Mouse (Mus musculus) CH12.LX (cell line): ENCODE measurements around the gene Creb3l1. TPM values are rescaled to one million over a fixed set of nuclear protein-coding genes. Genes with fewer than 3 reads are reported as not detected.

Source experiments
- DNase-seq: peaks from one replicate; pipeline ENCODE4 v3.0.0-alpha.2; 2013; ENCODE audit errors: extremely low read depth
- H3K27ac ChIP-seq: 2 replicates; pipeline ENCODE4 v1.5.1; 2012; ENCODE audit warnings: low read depth, mild to moderate bottlenecking, control low read depth, moderate library complexity; ENCODE audit not compliant: insufficient read depth
- H3K27me3 ChIP-seq: replicated peaks from 2 replicates; pipeline ENCODE3; 2012; ENCODE audit warnings: inconsistent platforms
- H3K36me3 ChIP-seq, 2 experiments: replicated peaks in 1 of 2; 2 replicates each; pipeline versions ENCODE3 to v1.6.1; 2012; ENCODE audit warnings: inconsistent platforms in 1 of 2, low read length in 1 of 2, mild to moderate bottlenecking in 1 of 2, mixed read lengths in 1 of 2, moderate library complexity in 1 of 2; ENCODE audit not compliant: control insufficient read depth in 1 of 2, insufficient read depth in 1 of 2
- H3K4me1 ChIP-seq, 2 experiments: 2 replicates each; pipeline ENCODE4 v1.6.1; 2012; ENCODE audit warnings: inconsistent platforms in 1 of 2, moderate library complexity in 1 of 2; ENCODE audit not compliant: insufficient read depth in 2 of 2, control insufficient read depth in 1 of 2
- H3K4me2 ChIP-seq: 2 replicates; pipeline ENCODE4 v1.6.1; 2012; ENCODE audit warnings: low read depth, mild to moderate bottlenecking, control low read depth; ENCODE audit not compliant: poor library complexity, insufficient read depth, severe bottlenecking
- H3K4me3 ChIP-seq, 3 experiments: fragments of 150-350 bp in 1 of 3; sonication (generic) in 1 of 3; replicated peaks in 1 of 3; 2 replicates each; pipeline versions ENCODE3 to v1.5.1; 2011 to 2012; ENCODE audit warnings: low read depth in 2 of 3, low read length in 2 of 3, mild to moderate bottlenecking in 2 of 3, moderate library complexity in 2 of 3, control low read depth in 1 of 3, improper control_type of control experiment in 1 of 3, inconsistent platforms in 1 of 3, mixed read lengths in 1 of 3; ENCODE audit not compliant: poor library complexity in 1 of 3
- H3K79me2 ChIP-seq: replicated peaks from 2 replicates; pipeline ENCODE4 v1.6.1; 2012; ENCODE audit warnings: mild to moderate bottlenecking, moderate library complexity; ENCODE audit not compliant: control insufficient read depth, poor library complexity, insufficient read depth, severe bottlenecking; ENCODE audit errors: extremely low read depth
- H3K9ac ChIP-seq: 2 replicates; pipeline ENCODE4 v1.6.1; 2012; ENCODE audit warnings: low read depth, mild to moderate bottlenecking, control low read depth, moderate library complexity; ENCODE audit not compliant: insufficient read depth
- H3K9me3 ChIP-seq: replicated peaks from 2 replicates; pipeline ENCODE3; 2012; ENCODE audit warnings: low read length, inconsistent platforms, mixed read lengths
- CHD1 ChIP-seq: IDR thresholded peaks from 2 replicates; pipeline ENCODE4 v1.6.1; 2012; ENCODE audit warnings: low read depth, low read length, improper control_type of control experiment, inconsistent platforms
- EP300 ChIP-seq: IDR thresholded peaks from 2 replicates; pipeline ENCODE4 v1.6.1; 2011; ENCODE audit warnings: low read length, improper control_type of control experiment
- GABPA ChIP-seq: IDR thresholded peaks from 2 replicates; pipeline ENCODE4 v1.6.1; 2012; ENCODE audit warnings: low read depth, low read length, improper control_type of control experiment, inconsistent platforms; ENCODE audit not compliant: insufficient replicate concordance
- HCFC1 ChIP-seq: IDR thresholded peaks from 2 replicates; pipeline ENCODE4 v1.6.1; 2012; ENCODE audit warnings: low read depth, mild to moderate bottlenecking, inconsistent platforms, low read length, improper control_type of control experiment
- JUND ChIP-seq: conservative IDR thresholded peaks from 2 replicates; pipeline ENCODE4 v1.6.1; 2011; ENCODE audit warnings: low read depth, low read length, improper control_type of control experiment
- MAFK ChIP-seq: IDR thresholded peaks from 2 replicates; pipeline ENCODE4 v1.6.1; 2011; ENCODE audit warnings: low read length, improper control_type of control experiment; ENCODE audit not compliant: insufficient replicate concordance
- MEF2A ChIP-seq: IDR thresholded peaks from 2 replicates; pipeline ENCODE4 v1.6.1; 2014; ENCODE audit warnings: low read depth, mild to moderate bottlenecking, inconsistent platforms, low read length, improper control_type of control experiment, borderline replicate concordance
- RAD21 ChIP-seq: IDR thresholded peaks from 2 replicates; pipeline ENCODE4 v1.6.1; 2011; ENCODE audit warnings: low read depth, mild to moderate bottlenecking, low read length, improper control_type of control experiment, moderate library complexity
- RCOR1 ChIP-seq: conservative IDR thresholded peaks from 2 replicates; pipeline ENCODE4 v1.6.1; 2012; ENCODE audit warnings: low read depth, mild to moderate bottlenecking, inconsistent platforms, low read length, improper control_type of control experiment
- SIN3A ChIP-seq: IDR thresholded peaks from 2 replicates; pipeline ENCODE4 v1.6.1; 2012; ENCODE audit warnings: low read length, improper control_type of control experiment, inconsistent platforms
- SMC3 ChIP-seq: IDR thresholded peaks from 2 replicates; pipeline ENCODE4 v1.6.1; 2011; ENCODE audit warnings: low read depth, low read length, improper control_type of control experiment
- TCF12 ChIP-seq: IDR thresholded peaks from 2 replicates; pipeline ENCODE4 v1.6.1; 2014; ENCODE audit warnings: low read depth, mild to moderate bottlenecking, inconsistent platforms, low read length, improper control_type of control experiment
- UBTF ChIP-seq: IDR thresholded peaks from 2 replicates; pipeline ENCODE4 v1.6.1; 2012; ENCODE audit warnings: low read depth, mild to moderate bottlenecking, inconsistent platforms, low read length, improper control_type of control experiment, moderate library complexity
- USF2 ChIP-seq: conservative IDR thresholded peaks from 2 replicates; pipeline ENCODE4 v1.6.1; 2011; ENCODE audit warnings: low read depth, low read length, improper control_type of control experiment
- ZC3H11A ChIP-seq: IDR thresholded peaks from 2 replicates; pipeline ENCODE4 v1.6.1; 2012; ENCODE audit warnings: low read depth, mild to moderate bottlenecking, inconsistent platforms, low read length, improper control_type of control experiment
- dilution Hi-C: fragments of 300-500 bp; cut with MboI; formaldehyde crosslinking; loops from 2 replicates; pipeline ENCODE4 v1.14.3; 2020; ENCODE audit warnings: low sequenced_read_pairs; ENCODE audit not compliant: extremely low pct_unique_long_range_greater_than_20kb, extremely low pct_ligation_motif_present
- in situ Hi-C: fragments of 300-500 bp; cut with MboI; formaldehyde crosslinking; loops from 3 replicates; pipeline ENCODE4 v1.14.3; 2019; ENCODE audit warnings: low sequenced_read_pairs, low pct_ligation_motif_present, low pct_unique_long_range_greater_than_20kb, mixed read lengths
- polyA plus RNA-seq: library from polyadenylated mRNA; unstranded; fragments of >175 nt; gene quantifications from 2 replicates; pipeline ENCODE4 v1.2.1, GENCODE M21; 2012; ENCODE audit warnings: low read depth; ENCODE audit not compliant: insufficient read length
- total RNA-seq, 2 experiments: library from RNA; depleted of rRNA; stranded (reverse); fragments of 300-350 nt in 1 of 2; fragments of >200 nt in 1 of 2; gene quantifications; 2 replicates each; pipeline ENCODE4 v1.2.3; 2012 to 2014

Creb3l1 gene
- total and polyA plus RNA-seq, 3 experiments, result 0.08 to 2.0 (median 0.59) TPM

GRCm38 (mm10) chr2:92012768-92013445 lies 11.4 kb downstream of the Creb3l1 start:
- no peak overlapping the region for H3K4me2 ChIP-seq
- H3K79me2 ChIP-seq, result no peaks in the 10 kb centered on the region
- DNase-seq, result no peak
- H3K9ac ChIP-seq, result no peak overlapping the region
- H3K9me3 ChIP-seq, result no peaks in the 10 kb centered on the region
- peaks cover 0 to 6% of the 10 kb centered on the region in 2 experiments; a peak in 2 of 4 replicates for H3K4me1 ChIP-seq
- no peak for TF ChIP-seq EP300
- TF ChIP-seq HCFC1, result no peak
- no peak for TF ChIP-seq UBTF
- TF ChIP-seq GABPA, result no peak
- TF ChIP-seq MEF2A, result no peak
- no peak for TF ChIP-seq MAFK
- TF ChIP-seq SIN3A, result no peak
- no peak for TF ChIP-seq TCF12
- no peak for TF ChIP-seq RAD21
- TF ChIP-seq ZC3H11A, result no peak
- in situ Hi-C loops, result no loop called here
- peaks cover 84% of the 10 kb centered on the region for H3K27me3 ChIP-seq
- no peak overlapping the region for H3K4me3 ChIP-seq
- no peak overlapping the region for H3K27ac ChIP-seq
- no peaks in the 10 kb centered on the region for H3K36me3 ChIP-seq
- dilution Hi-C loops, result no loop called here

- no peaks in the 10 kb centered on the region for H3K36me3 ChIP-seq
- dilution Hi-C loops (no loop called here), in situ Hi-C loops (no loop called here)
- peaks cover 81% of the 10 kb centered on the region for H3K27me3 ChIP-seq
- H3K79me2 ChIP-seq, result no peaks in the 10 kb centered on the region
- no peak for TF ChIP-seq CHD1
- no peak for TF ChIP-seq JUND
- TF ChIP-seq RCOR1, result no peak
- TF ChIP-seq MEF2A, result no peak
- TF ChIP-seq USF2, result no peak
- TF ChIP-seq SMC3, result no peak
- H3K4me3 ChIP-seq, result no peak overlapping the region
- no peak overlapping the region for H3K9ac ChIP-seq
- peaks cover 3 to 13% of the 10 kb centered on the region in 2 experiments; a peak in 3 of 4 replicates for H3K4me1 ChIP-seq
- H3K27ac ChIP-seq, result no peak overlapping the region
- DNase-seq, result no peak
- no peaks in the 10 kb centered on the region for H3K9me3 ChIP-seq
- H3K4me2 ChIP-seq, result no peak overlapping the region
Measured at GRCm38 (mm10) chr2:92011424-92012353, 12.6 kb downstream of the Creb3l1 start.
